Mouse (Mus musculus) layer of hippocampus, adult 9-11 months (tissue): ENCODE results near the gene Hsd17b1.

Source experiments
- DNase-seq: peaks from one replicate; pipeline ENCODE4 v3.0.0; 2022

The Hsd17b1 gene

DNA sequence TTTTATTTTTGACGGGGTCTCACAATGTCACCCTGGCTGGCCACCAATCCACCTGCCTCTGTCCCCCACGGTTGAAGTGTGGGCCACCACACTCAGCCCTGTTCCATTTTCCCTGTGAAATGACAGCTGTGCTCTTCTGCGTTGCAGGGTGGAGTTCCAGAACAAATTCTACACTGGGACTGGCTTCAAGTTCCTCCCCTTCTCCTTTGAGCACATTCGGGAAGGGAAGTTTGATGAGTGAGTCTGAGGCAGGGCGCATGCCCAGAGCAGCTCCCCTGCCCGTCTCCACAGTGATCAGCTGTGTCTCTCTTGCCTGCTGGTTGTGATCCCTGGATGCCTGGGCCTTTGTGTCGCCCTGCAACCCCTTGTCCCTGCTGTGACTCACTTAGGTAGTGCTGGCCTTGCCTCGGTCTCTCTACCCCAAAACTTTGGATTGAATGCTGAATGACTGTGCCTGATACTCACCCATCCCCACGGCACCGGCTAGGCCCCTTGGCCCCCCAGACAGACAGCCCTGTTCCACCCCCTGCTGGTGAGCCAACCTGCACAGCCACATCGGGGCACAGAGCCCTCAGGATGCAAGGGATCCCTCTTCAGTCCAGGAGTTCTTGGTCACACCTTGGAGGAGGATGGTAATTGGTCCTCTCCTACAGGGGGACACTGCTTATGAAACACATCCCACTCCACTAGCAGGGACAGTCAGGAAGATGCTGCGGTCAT, 15.9 kb upstream of the Hsd17b1 start:
- peak; percentile 76 for DNase-seq

DNA sequence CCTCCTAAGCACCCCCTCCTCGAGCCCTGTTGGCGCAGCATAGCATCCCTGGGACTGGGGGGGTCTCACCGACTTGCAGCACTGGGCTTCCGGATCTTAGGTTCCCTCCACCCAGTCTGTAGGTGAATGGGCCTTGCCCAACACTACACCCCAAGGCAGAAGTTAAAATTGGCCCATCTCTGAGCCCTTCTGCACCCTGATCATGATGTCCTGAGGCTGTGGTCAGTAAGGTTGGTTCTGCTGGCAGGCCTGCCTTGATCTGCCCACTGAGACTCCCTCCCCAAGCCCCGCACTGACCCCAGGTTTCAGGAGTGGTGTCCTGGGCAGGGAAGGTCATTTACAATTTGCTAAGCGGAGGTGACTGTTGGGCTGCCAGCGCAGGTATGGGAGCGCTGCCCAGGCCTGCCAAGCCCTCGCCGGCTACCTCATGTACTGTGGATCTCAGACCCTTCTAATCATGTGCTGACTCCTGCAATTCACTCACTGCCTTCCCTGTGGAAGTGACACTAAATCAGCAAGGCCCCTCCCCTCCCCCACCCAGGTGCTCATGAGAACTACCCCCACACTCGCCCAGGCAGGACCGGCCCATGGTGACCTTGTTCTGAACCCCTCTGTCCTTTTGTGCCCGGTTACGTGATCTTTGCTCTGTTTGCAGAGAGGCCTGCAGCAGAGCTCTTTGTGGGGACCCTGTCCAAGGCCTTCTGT, 15.1 kb upstream of the Hsd17b1 start:
- no peak for DNase-seq

DNA sequence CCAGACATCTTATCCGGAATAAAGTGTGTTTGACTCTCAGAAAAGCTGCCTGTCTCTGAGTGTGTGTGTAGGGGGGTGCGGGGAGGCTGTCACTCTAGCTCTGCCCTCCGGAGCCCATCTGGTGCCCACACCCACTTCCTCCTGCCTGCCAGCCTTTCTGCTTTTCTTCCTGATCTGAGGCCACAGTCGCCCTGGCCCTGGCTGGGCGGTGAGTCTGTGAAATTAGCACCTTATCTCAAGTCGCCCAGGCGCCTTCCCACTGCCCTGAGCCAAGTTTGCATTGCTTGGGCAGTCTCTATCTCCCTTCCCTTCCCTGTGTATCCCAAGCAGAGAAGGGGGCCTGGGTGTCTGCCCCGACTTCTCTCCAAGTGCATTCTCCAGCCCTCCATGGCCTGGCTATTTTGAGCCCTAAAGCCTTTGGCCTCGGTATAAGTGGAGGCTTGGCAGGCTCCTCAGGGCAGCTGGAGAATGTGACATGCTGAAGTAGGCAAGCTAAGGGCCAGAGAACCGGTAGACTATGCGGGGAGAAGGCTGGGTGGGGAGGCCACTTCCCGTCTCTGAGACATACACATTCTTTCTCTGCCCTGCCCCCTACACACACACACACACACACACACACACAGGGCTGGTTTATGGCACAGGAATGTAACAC, 14.4 kb upstream of the Hsd17b1 start:
- DNase-seq = peak; percentile 84

GRCm38 (mm10) chr11:101064462-101064861, 13.7 kb upstream of the Hsd17b1 start:
- no peak for DNase-seq

DNA sequence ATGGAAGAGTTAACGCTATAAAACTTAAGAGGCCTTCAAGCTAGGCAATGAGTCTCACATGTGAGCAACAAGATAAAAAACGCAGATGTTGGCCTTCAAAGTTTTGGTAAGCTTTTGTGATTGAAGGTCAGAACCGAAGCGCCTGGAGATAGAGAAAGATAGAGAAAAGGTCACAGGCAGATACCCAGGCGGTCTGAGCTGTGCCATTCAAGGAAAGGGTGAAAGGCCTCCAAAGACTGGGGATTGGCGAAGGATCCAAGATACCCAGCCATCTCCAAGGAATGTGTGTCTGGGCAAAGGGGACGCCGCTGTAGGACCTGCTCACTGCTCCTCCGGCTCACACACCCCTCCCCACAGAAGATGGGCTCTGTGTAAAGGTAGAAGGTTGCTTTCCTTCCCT, 13.2 kb upstream of the Hsd17b1 start:
- no peak for DNase-seq

GRCm38 (mm10) chr11:101066549-101067412, 11.4 kb upstream of the Hsd17b1 start:
- DNase-seq = peak; percentile 77

DNA sequence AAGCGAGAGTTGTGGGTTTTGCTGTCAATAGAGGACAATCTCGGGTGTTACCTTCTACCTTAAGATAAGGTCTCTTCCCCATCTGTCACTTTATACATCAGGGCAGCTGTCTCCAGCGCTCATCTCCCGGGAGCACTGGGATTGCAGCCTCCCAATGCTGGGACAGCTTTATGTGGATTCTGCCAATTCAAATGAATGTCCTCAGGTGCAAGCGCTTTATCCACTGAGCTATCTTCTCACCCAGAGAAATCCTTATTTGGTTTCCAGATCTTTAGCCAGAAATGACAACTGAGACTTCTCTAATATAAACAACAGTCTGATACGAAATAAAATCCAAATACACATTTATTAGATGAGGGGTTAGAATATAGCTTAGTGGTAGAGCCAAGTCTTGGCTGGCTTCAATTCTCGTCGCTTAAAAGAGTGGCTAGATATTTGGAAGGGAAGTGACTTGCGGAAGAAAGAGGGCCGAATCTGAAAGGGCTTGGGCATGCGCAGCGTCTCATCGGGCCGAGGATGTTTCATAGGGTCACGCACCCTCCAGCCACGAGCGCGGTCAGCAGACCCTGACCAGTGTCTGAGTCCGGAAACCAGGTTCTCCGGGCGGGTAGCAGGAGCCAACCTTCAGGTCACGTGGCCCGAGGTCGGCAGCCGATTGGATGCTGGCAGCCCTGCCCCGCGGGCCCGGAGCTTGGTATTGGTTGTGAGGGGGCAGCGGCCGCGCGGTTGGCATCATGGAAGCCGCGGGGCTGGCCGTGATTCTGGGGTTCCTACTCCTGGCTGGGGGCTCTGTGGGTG, 8.6 kb upstream of the Hsd17b1 start, which contains the start of gene Naglu:
TSS of gene Naglu (plus strand) at position 622 of the 798 bp plus-strand sequence.
- DNase-seq = peak; percentile 97

- no peak for DNase-seq
These were observed 8.1 kb upstream of the Hsd17b1 start for GRCm38 (mm10) chr11:101070189-101070527.

GRCm38 (mm10) chr11:101070987-101071386, 7.2 kb upstream of the Hsd17b1 start:
- DNase-seq = no peak

DNA sequence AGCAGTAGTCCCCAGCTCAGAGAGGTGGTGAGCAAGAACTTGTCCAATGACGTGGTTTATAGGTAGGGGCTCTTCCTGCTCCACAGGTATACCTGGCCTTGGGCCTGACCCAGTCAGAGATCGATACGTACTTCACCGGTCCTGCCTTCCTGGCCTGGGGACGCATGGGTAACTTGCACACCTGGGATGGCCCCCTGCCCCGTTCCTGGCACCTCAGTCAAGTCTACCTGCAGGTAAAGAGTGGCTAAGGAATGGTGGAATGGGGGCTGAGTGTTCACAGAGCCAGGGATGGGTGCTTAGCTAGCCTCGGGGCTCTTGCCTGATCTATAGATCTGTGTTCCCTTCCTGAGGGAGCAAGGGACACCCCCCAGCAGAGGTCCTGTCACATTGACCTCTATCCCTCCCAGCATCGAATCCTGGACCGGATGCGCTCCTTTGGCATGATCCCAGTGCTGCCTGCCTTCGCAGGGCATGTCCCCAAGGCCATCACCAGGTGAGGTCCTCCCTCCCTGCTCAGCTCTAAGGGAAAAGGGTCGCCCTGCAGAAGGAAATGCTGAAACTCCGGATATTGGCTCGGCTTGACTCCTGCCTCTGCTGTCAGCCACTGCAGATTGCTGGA, 6.3 kb upstream of the Hsd17b1 start:
- DNase-seq = no peak

DNA sequence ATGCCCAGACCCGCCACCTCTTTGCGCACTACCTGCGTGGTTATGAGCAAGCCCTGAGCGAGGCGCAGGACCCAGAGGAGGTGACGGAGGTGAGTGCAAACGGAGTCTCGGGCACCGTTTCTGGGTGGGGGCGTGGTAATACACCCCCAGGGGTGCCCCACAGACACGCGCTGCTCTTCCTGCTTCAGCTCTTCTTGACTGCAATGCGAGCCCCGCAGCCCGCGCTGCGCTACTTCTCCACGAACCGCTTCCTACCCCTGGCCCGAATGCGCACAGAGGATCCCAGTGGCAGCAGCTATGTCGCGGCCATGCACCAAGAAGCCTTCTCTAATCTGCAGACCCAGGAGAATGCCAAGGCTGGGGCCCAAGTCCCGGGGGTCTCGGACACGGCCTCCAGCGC, 1.5 kb downstream of the Hsd17b1 start:
- peak; percentile 4 for DNase-seq

DNA sequence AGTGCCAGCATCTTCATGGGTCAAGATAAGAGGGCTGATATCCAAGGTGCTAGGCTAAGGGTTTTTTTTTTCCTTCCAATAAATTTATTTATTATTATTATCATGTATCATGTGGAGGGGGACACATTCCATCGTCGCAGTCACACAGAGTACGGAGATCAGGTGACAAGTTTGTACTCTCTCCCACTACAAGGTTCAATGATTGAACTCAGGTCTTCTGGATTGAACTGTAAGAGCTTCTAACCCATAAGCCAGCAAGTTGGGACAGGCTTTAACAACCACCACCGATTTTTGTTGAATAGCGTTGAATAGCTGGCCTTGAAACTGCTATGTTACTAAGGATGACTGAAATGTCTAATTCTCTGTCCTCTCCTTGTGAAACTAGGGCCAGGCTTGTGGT, 2.2 kb downstream of the Hsd17b1 start:
- DNase-seq = peak; percentile 2

- peak; percentile 4 for DNase-seq
These were observed 3.4 kb downstream of the Hsd17b1 start for GRCm38 (mm10) chr11:101081659-101082058.

DNA sequence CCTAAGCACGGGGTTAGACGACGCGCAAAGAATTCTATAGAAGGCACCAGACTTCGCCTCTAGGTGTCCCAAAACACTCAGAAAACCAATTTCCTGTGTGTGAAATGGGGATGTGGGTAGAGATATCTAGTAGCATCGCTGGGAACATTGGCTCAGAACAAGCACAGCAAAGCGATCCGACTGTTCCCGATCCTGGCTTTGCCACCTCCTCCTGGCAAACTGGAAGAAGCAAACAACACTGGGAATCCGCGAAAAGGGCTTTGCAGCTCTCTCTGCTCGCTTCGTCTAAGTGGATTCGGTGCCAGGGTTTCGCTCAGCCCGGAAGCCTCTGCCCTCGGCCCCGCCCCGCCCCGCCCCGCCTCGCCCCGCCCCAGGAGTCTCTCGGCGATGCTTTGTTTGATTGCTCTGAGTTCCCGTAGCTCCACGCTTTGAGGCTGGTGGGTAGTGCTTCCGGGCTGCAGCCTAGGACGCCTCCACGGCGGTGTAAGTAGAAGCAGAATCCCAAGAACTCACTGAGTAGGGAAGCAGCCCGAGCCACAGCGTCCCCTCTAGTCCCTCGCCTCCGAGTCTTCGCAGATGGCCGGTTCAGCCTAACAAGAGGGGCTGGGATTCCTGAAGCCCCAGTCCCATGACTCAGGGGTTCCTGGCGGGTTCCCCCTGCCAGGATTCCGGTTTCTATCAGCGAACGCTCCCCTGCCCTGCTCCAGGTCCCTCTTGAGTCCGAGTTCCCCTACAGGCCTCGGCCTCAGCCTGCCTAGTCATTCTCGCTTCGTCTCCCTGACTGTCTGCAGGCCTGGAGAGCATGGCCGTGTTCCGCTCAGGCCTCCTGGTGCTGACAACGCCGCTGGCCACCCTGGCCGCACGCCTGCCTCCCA, 4.2 kb downstream of the Hsd17b1 start, which contains the start of gene Coasy:
TSS of gene Coasy (plus strand) at position 358 of the 875 bp plus-strand sequence.
- peak; percentile 93 for DNase-seq

DNA sequence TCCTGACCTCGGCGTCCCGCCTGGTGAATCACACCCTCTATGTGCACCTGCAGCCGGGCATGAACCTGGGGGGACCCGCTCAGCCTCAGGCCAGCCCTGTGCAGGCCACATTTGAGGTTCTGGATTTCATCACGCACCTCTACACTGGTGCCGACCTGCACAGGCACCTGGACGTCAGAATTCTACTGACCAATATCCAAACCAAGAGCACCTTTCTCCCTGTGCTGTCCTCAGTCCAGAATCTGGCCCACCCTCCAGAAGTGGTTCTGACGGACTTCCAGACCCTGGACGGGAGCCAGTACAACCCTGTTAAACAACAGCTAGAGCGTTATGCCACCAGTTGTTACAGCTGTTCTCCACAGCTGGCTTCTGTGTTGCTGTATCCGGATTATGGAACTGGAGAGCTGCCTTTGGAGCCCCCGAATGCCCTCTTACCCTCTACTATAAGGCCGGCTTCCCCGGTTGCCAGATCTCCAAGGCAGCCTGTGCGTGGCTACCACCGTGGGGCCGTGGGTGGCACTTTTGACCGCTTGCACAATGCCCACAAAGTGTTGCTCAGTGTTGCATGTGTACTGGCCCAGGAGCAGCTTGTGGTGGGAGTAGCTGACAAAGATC, 5.0 kb downstream of the Hsd17b1 start:
- DNase-seq = no peak

DNA sequence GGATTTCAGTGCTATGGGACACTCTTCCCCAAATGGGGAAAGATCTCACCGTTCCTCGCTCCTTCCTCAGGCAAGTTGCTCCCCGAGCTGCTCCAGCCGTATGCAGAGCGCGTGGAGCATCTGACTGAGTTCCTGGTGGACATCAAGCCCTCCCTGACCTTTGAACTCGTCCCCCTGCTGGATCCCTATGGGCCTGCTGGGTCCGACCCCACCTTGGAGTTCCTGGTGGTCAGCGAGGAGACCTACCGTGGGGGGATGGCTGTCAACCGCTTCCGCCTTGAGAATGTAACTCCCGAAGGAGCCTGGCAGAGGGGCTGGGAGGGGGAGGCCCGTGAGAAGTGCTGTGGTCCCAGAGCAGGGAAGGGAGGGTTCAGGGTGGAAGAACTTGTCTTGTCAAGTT, 6.0 kb downstream of the Hsd17b1 start:
- DNase-seq = no peak

DNA sequence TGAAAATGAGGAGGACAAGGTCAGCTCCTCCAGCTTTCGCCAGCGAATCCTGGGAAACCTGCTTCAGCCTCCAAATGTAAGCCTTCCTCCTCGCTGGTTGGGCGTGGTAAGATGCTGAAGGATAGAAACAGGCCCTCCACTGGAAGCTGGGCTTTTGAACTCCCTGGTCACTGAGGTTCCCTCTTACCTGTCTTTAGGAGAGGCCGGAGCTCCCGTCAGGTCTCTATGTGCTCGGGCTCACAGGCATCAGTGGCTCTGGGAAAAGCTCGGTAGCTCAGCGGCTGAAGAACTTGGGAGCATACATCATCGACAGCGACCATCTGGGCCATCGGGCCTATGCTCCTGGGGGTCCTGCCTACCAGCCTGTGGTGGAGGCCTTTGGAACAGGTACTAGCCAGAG, 6.6 kb downstream of the Hsd17b1 start:
- no peak for DNase-seq

DNA sequence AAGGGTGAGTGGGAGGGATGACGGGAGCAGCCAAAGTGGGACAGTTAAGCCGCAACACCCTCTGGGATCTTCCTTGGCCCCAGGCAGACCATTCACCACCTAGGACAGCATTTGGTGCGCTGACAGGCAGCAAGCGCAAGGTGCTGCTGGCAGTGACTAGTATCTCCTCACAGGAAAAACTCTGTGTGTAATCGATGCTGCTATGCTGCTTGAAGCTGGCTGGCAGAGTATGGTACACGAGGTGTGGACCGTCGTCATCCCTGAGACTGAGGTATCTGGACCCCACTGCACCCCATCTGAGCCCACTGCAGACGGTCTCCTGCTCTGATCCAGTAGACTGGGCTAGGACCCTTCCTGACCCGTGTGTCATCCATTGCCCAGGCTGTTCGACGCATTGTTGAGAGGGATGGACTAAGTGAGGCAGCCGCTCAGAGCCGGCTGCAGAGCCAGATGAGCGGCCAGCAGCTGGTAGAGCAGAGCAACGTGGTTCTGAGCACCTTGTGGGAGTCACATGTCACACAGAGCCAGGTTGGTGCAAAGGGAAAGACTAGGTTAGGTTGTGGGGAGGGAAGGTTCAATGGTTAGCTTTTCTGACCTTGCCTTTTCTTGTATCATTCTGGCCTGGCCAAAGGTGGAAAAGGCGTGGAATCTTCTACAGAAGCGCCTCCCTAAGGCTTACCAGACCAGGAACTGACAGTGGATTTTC, 7.6 kb downstream of the Hsd17b1 start:
- DNase-seq = no peak

DNA sequence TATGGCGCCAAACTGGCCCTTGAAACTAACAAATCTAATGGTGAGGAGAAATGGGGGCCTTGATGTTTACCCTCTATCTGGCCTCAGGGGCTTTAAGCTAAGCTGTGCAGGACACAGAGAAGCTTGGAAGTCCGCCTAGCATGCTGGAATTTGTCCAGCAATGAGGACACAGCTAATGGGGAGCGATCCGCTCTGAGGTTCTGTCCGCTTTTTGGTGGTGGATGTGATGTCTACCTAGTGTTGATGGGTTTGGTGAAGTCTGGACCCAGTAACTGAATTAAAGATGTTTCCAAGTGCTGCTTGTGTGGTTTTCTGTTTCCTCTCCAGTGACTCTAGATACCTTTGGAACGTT, 8.1 kb downstream of the Hsd17b1 start:
- no peak for DNase-seq
